Mouse (Mus musculus) midbrain, embryonic 11.5 days (tissue): ENCODE measurements around the gene Cpm. TPM values are rescaled to one million over a fixed set of nuclear protein-coding genes. Genes with fewer than 3 reads are reported as not detected.
"Not testable (repeated sequence)": the region's sequence is repeated elsewhere in the genome, so short reads cannot be mapped to it uniquely, and the experiment has no call there.

ENCODE experiments used
- ATAC-seq: fragments of 200-750 bp; cut with Nextera tagmentation; 2 replicates; pipeline ENCODE4 v1.8.0; 2017; ENCODE audit warnings: moderate TSS enrichment, moderate library complexity; ENCODE audit not compliant: low FRiP score
- DNase-seq: peaks from one replicate; pipeline ENCODE4 v3.0.0; 2015; ENCODE audit warnings: low spot score; ENCODE audit errors: missing footprints
- H3K27ac ChIP-seq: fragments of 300-500 bp; sonication (generic); 2 replicates; pipeline ENCODE4 v1.5.1; 2014; ENCODE audit warnings: low read depth, low read length
- H3K27me3 ChIP-seq: fragments of 300-500 bp; sonication (generic); 2 replicates; pipeline ENCODE4 v1.6.1; 2014; ENCODE audit warnings: mild to moderate bottlenecking, low read length, moderate library complexity, mixed read lengths; ENCODE audit not compliant: control insufficient read depth, insufficient read depth
- H3K36me3 ChIP-seq: fragments of 300-500 bp; sonication (generic); 2 replicates; pipeline ENCODE4 v1.6.1; 2014; ENCODE audit warnings: mild to moderate bottlenecking, low read length, moderate library complexity, mixed read lengths; ENCODE audit not compliant: control insufficient read depth, insufficient read depth
- H3K4me1 ChIP-seq: fragments of 300-500 bp; sonication (generic); 2 replicates; pipeline ENCODE4 v1.6.1; 2014; ENCODE audit warnings: low read length; ENCODE audit not compliant: control insufficient read depth, insufficient read depth
- H3K4me2 ChIP-seq: fragments of 300-500 bp; sonication (generic); 2 replicates; pipeline ENCODE4 v1.6.1; 2014; ENCODE audit warnings: mild to moderate bottlenecking, moderate library complexity
- H3K4me3 ChIP-seq: fragments of 300-500 bp; sonication (generic); 2 replicates; pipeline ENCODE4 v1.5.1; 2014; ENCODE audit warnings: low read depth, low read length
- H3K9ac ChIP-seq: fragments of 300-500 bp; sonication (generic); 2 replicates; pipeline ENCODE4 v1.6.1; 2014; ENCODE audit warnings: low read length
- H3K9me3 ChIP-seq: fragments of 300-500 bp; sonication (generic); 2 replicates; pipeline ENCODE4 v1.6.1; 2016; ENCODE audit warnings: low read length; ENCODE audit not compliant: control insufficient read depth
- WGBS: fragments of 180-500 bp; shearing (Covaris S2); extraction: QIAGEN DNeasy Blood & Tissue Kit; methylation state at CpG from one replicate; pipeline ENCODE4 v1.1.7; 2014; 5-methylcytosine and 5-hydroxymethylcytosine counted together
- polyA plus RNA-seq: library from polyadenylated mRNA; unstranded; fragments of >200 nt; fragmentation: Nextera tagmentation; extraction: Ambion mirVana; gene quantifications from 2 replicates; pipeline ENCODE4 v1.2.1, GENCODE M21; 2014

Cpm gene
- polyA plus RNA-seq, 1 experiment from 2014 or later, result 6.2 TPM

DNA sequence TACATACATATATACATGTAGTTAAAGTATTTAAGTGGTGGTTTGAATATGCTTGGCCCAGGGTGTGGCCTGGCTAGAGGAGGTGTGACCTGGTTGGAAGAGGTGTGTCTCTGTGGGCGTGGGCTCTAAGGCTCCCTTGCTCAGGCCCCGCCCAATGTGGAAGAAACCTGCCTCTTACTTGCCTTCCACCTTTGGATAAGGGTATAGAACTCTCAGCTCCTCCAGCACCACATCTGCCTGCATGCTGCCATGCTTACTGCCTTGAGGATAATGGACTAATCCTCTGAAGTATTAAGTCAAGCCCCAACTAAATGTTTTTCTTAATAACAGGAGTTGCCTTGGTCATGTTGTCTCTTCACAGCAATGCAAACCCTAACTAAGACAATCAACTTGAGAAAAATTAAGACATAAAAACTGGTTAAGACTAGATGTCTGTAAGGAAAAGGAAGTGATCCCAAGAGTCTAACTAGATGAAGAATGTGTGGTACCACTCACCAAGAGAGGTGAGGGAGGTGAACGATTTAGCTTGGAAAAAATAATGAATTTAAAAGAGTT, 68.3 kb downstream of the Cpm start:
- Histone ChIP-seq H3K4me2 (no peak overlapping the region), H3K4me3 (no peak overlapping the region), H3K27me3 (no peaks in the 10 kb centered on the region), H3K9me3 (no peaks in the 10 kb centered on the region), H3K9ac (no peak overlapping the region), H3K27ac (no peak overlapping the region), H3K4me1 (no peaks in the 10 kb centered on the region), H3K36me3 (peaks cover 27% of the 10 kb centered on the region)
- DNase-seq (no peak), ATAC-seq (no peak)
- 93% methylated on average over 3 of the region's 3 CpGs for WGBS

DNA sequence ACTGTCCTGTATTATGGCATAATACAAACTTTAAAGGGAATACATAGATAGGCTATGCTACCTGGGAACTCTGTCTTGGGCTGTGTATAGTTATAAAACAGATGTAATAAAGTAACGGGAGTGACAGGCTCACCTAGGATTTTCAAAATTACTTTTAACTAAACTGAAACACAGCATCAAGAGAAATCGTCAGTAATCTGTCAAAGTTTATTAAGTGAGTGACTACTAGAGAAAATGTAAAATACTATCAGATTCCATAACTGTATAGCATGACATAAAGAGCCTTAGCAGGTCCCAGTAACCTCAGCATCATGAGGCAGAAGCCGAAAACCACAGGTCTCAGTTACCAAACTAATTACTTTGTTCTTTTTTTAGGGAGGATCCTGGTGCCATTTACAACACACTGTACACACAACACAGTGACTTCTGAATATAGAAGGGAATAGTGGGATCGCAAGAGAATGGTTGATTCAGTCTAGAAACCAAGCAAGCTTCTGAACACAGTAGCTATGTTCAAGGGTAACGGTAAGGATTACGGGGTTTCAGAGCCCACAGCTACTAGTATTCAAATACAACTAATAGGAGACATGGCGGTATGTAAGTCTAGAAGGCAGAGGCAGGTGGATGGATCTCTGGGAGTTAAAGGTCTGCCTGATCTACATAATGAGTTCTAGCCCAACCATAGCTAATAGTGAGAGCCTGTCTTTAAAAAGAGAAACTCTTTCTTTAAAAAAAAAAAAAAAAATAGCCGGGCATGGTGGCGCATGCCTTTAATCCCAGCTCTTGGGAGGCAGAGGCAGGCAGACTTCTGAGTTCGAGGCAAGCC, 69.2 kb downstream of the Cpm start:
- Histone ChIP-seq H3K27ac (no peak overlapping the region), H3K9me3 (no peaks in the 10 kb centered on the region), H3K27me3 (no peaks in the 10 kb centered on the region), H3K4me2 (no peak overlapping the region), H3K9ac (no peak overlapping the region), H3K4me1 (no peaks in the 10 kb centered on the region), H3K4me3 (no peak overlapping the region), H3K36me3 (peaks cover 28% of the 10 kb centered on the region)
- ATAC-seq (no peak), DNase-seq (no peak)
- 96% methylated on average over 10 of the region's 10 CpGs for WGBS

DNA sequence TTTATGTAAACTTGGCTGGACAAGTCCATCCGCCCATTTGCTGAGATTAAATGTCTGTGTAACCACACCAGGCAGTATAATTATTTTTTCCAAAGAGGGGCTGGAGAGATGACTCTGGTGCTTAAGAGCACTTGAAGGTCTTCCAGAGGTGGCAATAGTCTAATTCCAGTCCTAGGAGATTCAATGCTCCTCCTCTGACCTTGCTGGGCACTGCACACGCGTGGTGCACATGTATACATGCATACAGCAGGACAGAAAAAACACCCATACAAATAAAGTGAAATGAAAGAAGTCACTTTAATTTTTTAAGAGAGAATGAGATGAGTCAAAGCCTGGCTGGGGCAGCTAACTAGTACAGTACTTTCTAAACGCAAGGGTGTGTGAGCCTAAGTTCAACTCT, 70.6 kb downstream of the Cpm start:
- Histone ChIP-seq H3K4me2 (no peak overlapping the region), H3K27me3 (no peaks in the 10 kb centered on the region), H3K9ac (no peak overlapping the region), H3K4me1 (no peaks in the 10 kb centered on the region), H3K36me3 (peaks cover 31% of the 10 kb centered on the region), H3K9me3 (no peaks in the 10 kb centered on the region), H3K4me3 (no peak overlapping the region), H3K27ac (no peak overlapping the region)
- 95% methylated on average over 4 of the region's 4 CpGs for WGBS
- DNase-seq (no peak), ATAC-seq (no peak)

DNA sequence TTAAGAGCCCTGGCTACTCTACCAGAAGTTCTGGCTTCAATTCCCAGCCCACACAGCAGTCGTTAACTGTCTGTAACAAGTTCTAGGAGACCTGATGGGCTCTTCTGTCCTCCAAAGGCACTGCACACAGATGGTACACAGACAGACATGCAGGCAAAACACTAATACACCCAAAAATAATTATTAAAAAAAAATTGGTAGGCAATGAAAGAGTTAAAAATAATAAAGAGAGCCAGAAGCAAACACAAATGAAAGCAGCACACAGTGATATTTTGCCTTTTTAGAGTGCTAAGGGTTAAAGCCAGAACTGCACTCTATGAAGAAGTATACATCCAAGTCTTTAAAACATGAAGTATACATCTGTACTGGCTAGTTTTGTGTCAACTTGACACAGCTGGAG, 71.2 kb downstream of the Cpm start:
- DNase-seq (no peak), ATAC-seq (no peak)
- Histone ChIP-seq H3K4me2 (no peak overlapping the region), H3K4me3 (no peak overlapping the region), H3K36me3 (peaks cover 31% of the 10 kb centered on the region), H3K27ac (no peak overlapping the region), H3K27me3 (no peaks in the 10 kb centered on the region), H3K9me3 (no peaks in the 10 kb centered on the region), H3K4me1 (no peaks in the 10 kb centered on the region), H3K9ac (no peak overlapping the region)
- 90% methylated on average over 1 of the region's 1 CpGs for WGBS

DNA sequence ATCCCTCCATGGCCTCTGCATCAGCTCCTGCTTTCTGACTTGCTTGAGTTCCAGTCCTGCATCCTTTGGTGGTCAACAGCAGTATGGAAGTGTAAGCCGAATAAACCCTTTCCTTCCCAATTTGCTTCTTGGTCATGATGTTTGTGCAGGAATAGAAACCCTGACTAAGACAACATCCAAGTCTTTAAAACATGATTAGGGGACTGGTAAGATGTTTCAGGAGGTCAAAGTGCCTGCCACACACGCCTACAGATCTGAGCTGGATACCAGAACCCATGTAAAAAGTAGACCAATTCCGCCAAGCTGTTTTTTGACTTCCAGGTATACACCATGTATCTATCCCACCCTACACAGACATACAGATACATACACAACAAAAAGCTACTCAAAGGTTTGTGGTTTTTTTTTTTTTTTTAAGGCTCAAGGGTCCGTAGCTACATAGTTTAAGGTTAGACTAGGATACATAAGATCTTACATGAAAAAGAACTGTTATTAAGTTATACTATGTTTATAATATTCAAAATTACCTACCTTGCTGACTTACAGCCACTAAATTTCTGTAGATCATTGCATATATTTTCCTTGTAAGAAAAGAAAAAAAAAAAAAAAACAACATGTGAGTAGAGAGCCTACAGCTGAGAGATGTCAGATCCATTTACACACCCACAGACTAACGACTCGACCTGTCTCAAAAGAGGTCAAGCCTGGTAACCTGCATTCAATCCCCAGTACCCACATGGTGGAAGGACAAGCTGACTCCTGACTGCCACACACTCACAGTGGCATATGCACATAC, 71.9 kb downstream of the Cpm start:
- Histone ChIP-seq H3K4me2 (no peak overlapping the region), H3K36me3 (peaks cover 31% of the 10 kb centered on the region), H3K27me3 (no peaks in the 10 kb centered on the region), H3K9me3 (no peaks in the 10 kb centered on the region), H3K4me3 (no peak overlapping the region), H3K4me1 (no peaks in the 10 kb centered on the region), H3K9ac (no peak overlapping the region), H3K27ac (no peak overlapping the region)
- DNase-seq (no peak), ATAC-seq (no peak)
- WGBS, result 92% methylated on average over 6 of the region's 6 CpGs

DNA sequence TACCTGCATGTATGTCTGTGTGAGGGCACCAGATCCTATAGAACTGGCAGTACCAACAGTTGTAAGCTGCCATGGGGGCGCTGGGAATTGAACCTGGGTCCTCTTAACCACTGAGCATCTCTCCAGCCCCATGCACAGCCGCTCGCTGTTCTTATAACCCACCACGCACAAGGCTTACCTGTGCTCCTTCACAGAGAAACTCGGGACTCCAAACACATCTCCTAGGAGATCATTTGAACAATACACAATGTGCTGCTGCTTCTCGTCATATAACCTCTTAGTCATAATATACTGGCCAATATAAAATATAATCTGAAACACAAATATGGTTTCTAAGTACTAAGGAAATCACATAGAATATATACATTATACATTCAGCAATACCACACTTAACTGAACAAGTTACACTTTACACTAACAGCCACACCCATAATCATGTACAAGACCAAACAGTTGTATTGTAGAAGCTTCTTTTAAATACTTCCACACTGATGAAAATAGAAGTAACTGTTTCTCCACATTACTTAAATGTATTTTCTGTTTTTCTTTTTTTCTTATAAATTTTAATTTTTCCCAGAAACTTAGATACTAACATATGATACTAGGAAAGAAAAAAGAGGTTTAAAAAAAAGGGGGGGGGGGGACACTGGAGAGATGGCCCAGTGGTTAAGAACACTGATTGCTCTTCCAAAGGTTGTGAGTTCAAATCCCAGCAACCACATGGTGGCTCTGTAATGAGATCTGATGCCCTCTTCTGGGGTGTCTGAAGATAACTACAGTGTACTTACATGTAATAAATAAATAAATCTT, 72.9 kb downstream of the Cpm start:
- whole genome bisulfite sequencing, result 97% methylated on average over 6 of the region's 6 CpGs
- Histone ChIP-seq H3K27ac (no peak overlapping the region), H3K4me2 (no peak overlapping the region), H3K9me3 (no peaks in the 10 kb centered on the region), H3K36me3 (peaks cover 27% of the 10 kb centered on the region), H3K27me3 (no peaks in the 10 kb centered on the region), H3K4me1 (no peaks in the 10 kb centered on the region), H3K9ac (no peak overlapping the region), H3K4me3 (no peak overlapping the region)
- ATAC-seq, result no peak
- no peak for DNase-seq

DNA sequence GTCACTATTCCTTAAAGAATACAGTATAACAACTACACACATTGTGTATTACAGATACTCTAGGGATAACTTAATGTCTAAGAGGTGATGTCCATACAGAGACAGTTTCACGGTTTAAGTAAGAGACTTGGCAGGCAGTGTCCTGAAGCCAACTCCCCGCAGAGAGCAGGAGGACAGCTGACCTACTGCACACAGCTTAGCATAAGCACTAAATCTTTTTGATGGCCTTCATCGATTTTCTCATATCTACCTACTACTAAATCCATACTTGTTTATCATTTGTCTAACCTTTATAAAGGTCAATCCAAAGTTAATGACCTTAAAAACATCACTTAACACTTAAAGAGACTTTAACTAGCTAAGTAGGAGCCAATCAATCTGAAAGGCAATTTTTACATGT, 74.2 kb downstream of the Cpm start:
- 93% methylated on average over 3 of the region's 3 CpGs for WGBS
- H3K4me1 ChIP-seq, result no peaks in the 10 kb centered on the region
- H3K4me3 ChIP-seq, result no peak overlapping the region
- H3K4me2 ChIP-seq, result no peak overlapping the region
- peaks cover 22% of the 10 kb centered on the region for H3K36me3 ChIP-seq
- no peak for ATAC-seq
- H3K9me3 ChIP-seq, result no peaks in the 10 kb centered on the region
- no peak overlapping the region for H3K9ac ChIP-seq
- no peak overlapping the region for H3K27ac ChIP-seq
- no peaks in the 10 kb centered on the region for H3K27me3 ChIP-seq
- no peak for DNase-seq

DNA sequence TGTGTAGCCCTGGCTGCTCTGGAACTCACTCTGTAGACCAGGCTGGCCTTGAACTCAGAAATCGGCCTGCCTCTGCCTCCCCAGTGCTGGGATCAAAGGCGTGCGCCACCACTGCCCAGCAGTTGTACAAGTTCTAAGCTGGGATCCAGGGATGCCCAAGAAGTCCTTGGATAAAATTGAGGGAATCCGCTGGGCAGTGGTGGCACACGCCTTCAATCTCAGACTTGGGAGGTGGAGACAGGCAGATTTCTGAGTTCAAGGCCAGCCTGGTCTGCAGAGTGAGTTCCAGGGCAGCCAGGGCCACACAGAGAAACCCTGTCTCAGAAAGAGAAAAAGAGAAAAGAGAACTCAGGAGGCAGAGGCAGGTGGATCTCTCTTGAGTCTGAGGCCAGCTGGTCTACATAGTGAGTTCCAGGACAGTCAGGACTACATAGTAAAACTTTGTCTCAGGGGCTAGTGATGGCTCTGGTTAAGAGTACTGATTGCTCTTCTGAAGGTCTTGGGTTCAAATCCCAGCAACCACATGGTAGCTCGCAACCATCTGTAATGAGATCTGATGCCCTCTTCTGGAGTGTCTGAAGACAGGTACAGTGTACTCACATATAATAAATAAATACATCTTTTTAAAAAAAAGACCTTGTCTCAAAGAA, 75.1 kb downstream of the Cpm start:
- not testable (repeated sequence) for H3K9ac ChIP-seq, H3K4me3 ChIP-seq, H3K27me3 ChIP-seq, H3K4me2 ChIP-seq, DNase-seq, H3K27ac ChIP-seq, H3K4me1 ChIP-seq, H3K9me3 ChIP-seq, ATAC-seq
- H3K36me3 ChIP-seq, result peaks cover 22% of the 10 kb centered on the region
- WGBS, result 96% methylated on average over 6 of the region's 6 CpGs
